Mouse (Mus musculus) MEL (cell line): Measurements from ENCODE around the gene Tom1l2.

Source experiments
- MAFK ChIP-seq: IDR thresholded peaks from 2 replicates; pipeline ENCODE4 v1.6.1; 2011; ENCODE audit warnings: low read depth, mild to moderate bottlenecking, low read length, improper control_type of control experiment, borderline replicate concordance
- POLR2A ChIP-seq, 2 experiments: IDR thresholded peaks; 2 replicates each; pipeline ENCODE4 v1.6.1; 2011 to 2012; ENCODE audit warnings: low read length in 2 of 2, mild to moderate bottlenecking in 2 of 2, control low read depth in 1 of 2, improper control_type of control experiment in 1 of 2, low read depth in 1 of 2, moderate library complexity in 1 of 2; ENCODE audit not compliant: control insufficient read depth in 1 of 2, insufficient read depth in 1 of 2, poor library complexity in 1 of 2
- POLR2AphosphoS2 ChIP-seq: IDR thresholded peaks from 2 replicates; pipeline ENCODE4 v1.6.1; 2011; ENCODE audit warnings: low read length, improper control_type of control experiment

DNA sequence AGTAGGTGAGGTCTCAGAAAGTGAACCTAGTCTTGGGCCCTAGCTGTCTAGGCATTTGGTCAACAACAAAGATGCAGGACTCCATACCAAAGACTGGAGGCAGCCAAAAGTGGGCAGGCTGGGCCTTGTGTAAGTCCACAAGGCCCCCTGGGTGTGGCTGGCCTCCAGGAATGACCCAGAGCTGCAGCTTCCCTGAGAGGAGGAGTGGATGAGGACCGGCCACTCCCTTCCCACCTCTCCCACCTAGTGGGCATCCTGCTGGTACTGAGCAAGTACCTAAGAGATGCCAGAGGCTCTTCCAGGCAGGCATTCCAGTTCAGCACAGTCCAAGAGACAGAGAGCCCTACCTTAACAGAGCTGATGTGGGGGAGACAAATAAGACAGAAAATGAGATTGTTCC lies 7.2 kb upstream of the Tom1l2 start:
- TF ChIP-seq POLR2A (IDR thresholded peaks at IDR 0.05; ENCODE audit: control insufficient read depth in 1 of 2, insufficient read depth in 1 of 2, low read depth in 1 of 2, low read length in 2 of 2, poor library complexity in 1 of 2) (no peak), MAFK (no peak), POLR2AphosphoS2 (no peak)
